Mouse (Mus musculus) olfactory bulb, adult 2 months (tissue): Measurements from ENCODE around the gene Glt1d1.
"Not testable (repeated sequence)": the region's sequence is repeated elsewhere in the genome, so short reads cannot be mapped to it uniquely, and the experiment has no call there.

ENCODE experiments used
- CTCF ChIP-seq: fragments of 200-500 bp; IDR thresholded peaks from 2 replicates; pipeline ENCODE4 v1.5.1; 2012; ENCODE audit warnings: low read depth, mild to moderate bottlenecking, low read length, moderate library complexity; ENCODE audit not compliant: insufficient read depth
- POLR2A ChIP-seq: fragments of 200-500 bp; IDR thresholded peaks from 2 replicates; pipeline ENCODE4 v1.6.1; 2012; ENCODE audit warnings: mild to moderate bottlenecking, low read depth, low read length, moderate library complexity; ENCODE audit not compliant: insufficient read depth

- not testable (repeated sequence) for TF ChIP-seq CTCF, POLR2A
These were observed 90.1 kb downstream of the Glt1d1 start for GRCm38 (mm10) chr5:127722171-127722570.
